Mouse (Mus musculus): Measurements from ENCODE around the gene Hoxa1.

GRCm38 (mm10) chr6:52157466-52158275 lies 446 bp downstream of the Hoxa1 start:
- no peak for TF ChIP-seq CTCF (IDR thresholded peaks at IDR 0.05)
- TF ChIP-seq POLR2A (IDR thresholded peaks at IDR 0.05; ENCODE audit: insufficient read depth, low read depth, low read length): no peak
- TF ChIP-seq EP300 (IDR thresholded peaks at IDR 0.05; ENCODE audit: insufficient read depth, low read depth, low read length): no peak

Measured in heart, adult 2 months (tissue).